Mouse (Mus musculus): ENCODE results near the gene Nodal.

Gene Nodal

GRCm38 (mm10) chr10:61417672-61418071 is at the start of gene Nodal:
Gene Nodal, plus strand, starts transcription at chr10:61417972.
- no peak for DNase-seq (ENCODE audit: low spot score in 2 of 2)

GRCm38 (mm10) chr10:61369755-61370154 is 48.0 kb upstream of the Nodal start:
- DNase-seq (ENCODE audit: low spot score in 2 of 2) = no peak

GRCm38 (mm10) chr10:61370273-61370979 is 47.3 kb upstream of the Nodal start:
- peak in 1 of 2 experiments; percentile 26 for DNase-seq (ENCODE audit: low spot score in 2 of 2)

GRCm38 (mm10) chr10:61371884-61372584 is 45.7 kb upstream of the Nodal start:
- DNase-seq (ENCODE audit: low spot score in 2 of 2) = no peak

- DNase-seq (ENCODE audit: low spot score in 2 of 2) = no peak
These were observed 45.2 kb upstream of the Nodal start for GRCm38 (mm10) chr10:61372585-61372923.

- DNase-seq (ENCODE audit: low spot score in 2 of 2) = no peak
These were observed 43.7 kb upstream of the Nodal start for GRCm38 (mm10) chr10:61374076-61374475.

GRCm38 (mm10) chr10:61374771-61375481 is 42.8 kb upstream of the Nodal start:
- DNase-seq (ENCODE audit: low spot score in 2 of 2) = no peak

GRCm38 (mm10) chr10:61378050-61378449 is 39.7 kb upstream of the Nodal start:
- no peak for DNase-seq (ENCODE audit: low spot score in 2 of 2)

GRCm38 (mm10) chr10:61378698-61379097 is 39.1 kb upstream of the Nodal start:
- DNase-seq (ENCODE audit: low spot score in 2 of 2) = no peak

GRCm38 (mm10) chr10:61379340-61380040 is 38.3 kb upstream of the Nodal start:
- DNase-seq (ENCODE audit: low spot score in 2 of 2) = no peak

- no peak for DNase-seq (ENCODE audit: low spot score in 2 of 2)
These were observed 37.6 kb upstream of the Nodal start for GRCm38 (mm10) chr10:61380186-61380585.

GRCm38 (mm10) chr10:61381823-61382222 is 35.9 kb upstream of the Nodal start:
- DNase-seq (ENCODE audit: low spot score in 2 of 2) = no peak

- DNase-seq (ENCODE audit: low spot score in 2 of 2) = no peak
These were observed 35.5 kb upstream of the Nodal start for GRCm38 (mm10) chr10:61382281-61382731.

GRCm38 (mm10) chr10:61383021-61383714 is 34.6 kb upstream of the Nodal start, which contains the start of gene Pald1:
Gene Pald1, minus strand, starts transcription at chr10:61383530.
- peak; percentile 60 to 75 for DNase-seq (ENCODE audit: low spot score in 2 of 2)

GRCm38 (mm10) chr10:61383715-61384047 is 34.1 kb upstream of the Nodal start:
- DNase-seq (ENCODE audit: low spot score in 2 of 2) = no peak

- DNase-seq (ENCODE audit: low spot score in 2 of 2) = no peak
These were observed 32.6 kb upstream of the Nodal start for GRCm38 (mm10) chr10:61385174-61385573.

GRCm38 (mm10) chr10:61386284-61386683 is 31.5 kb upstream of the Nodal start:
- DNase-seq (ENCODE audit: low spot score in 2 of 2) = no peak

GRCm38 (mm10) chr10:61389020-61389419 is 28.8 kb upstream of the Nodal start:
- no peak for DNase-seq (ENCODE audit: low spot score in 2 of 2)

GRCm38 (mm10) chr10:61390148-61390547 is 27.6 kb upstream of the Nodal start:
- no peak for DNase-seq (ENCODE audit: low spot score in 2 of 2)

GRCm38 (mm10) chr10:61392584-61392983 is 25.2 kb upstream of the Nodal start:
- DNase-seq (ENCODE audit: low spot score in 2 of 2) = no peak

GRCm38 (mm10) chr10:61394476-61395136 is 23.2 kb upstream of the Nodal start:
- DNase-seq (ENCODE audit: low spot score in 2 of 2) = no peak

Data from urinary bladder, postnatal 36 days (tissue).